Mouse (Mus musculus) neural tube, embryonic 14.5 days (tissue): ENCODE measurements around the gene Pola2. TPM values are rescaled to one million over a fixed set of nuclear protein-coding genes. Genes with fewer than 3 reads are reported as not detected.

Experiments
- ATAC-seq: fragments of 200-750 bp; cut with Nextera tagmentation; 2 replicates; pipeline ENCODE4 v1.8.0; 2017; ENCODE audit warnings: low read depth, mild to moderate bottlenecking, moderate TSS enrichment, moderate library complexity
- H3K27ac ChIP-seq: fragments of 300-500 bp; sonication (generic); 2 replicates; pipeline ENCODE4 v1.5.1; 2014; ENCODE audit warnings: low read depth, mild to moderate bottlenecking, control low read depth, low read length, moderate library complexity, mixed read lengths
- H3K27me3 ChIP-seq: fragments of 300-500 bp; sonication (generic); 2 replicates; pipeline ENCODE4 v1.6.1; 2014; ENCODE audit warnings: low read length; ENCODE audit not compliant: control insufficient read depth, insufficient read depth
- H3K36me3 ChIP-seq: fragments of 300-500 bp; sonication (generic); 2 replicates; pipeline ENCODE4 v1.6.1; 2014; ENCODE audit warnings: low read length, mixed read lengths; ENCODE audit not compliant: control insufficient read depth, insufficient read depth
- H3K4me1 ChIP-seq: fragments of 300-500 bp; sonication (generic); 2 replicates; pipeline ENCODE4 v1.6.1; 2014; ENCODE audit warnings: low read length; ENCODE audit not compliant: control insufficient read depth, insufficient read depth
- H3K4me2 ChIP-seq: fragments of 300-500 bp; sonication (generic); 2 replicates; pipeline ENCODE4 v1.6.1; 2014; ENCODE audit warnings: mild to moderate bottlenecking, low read depth, low read length, control low read depth
- H3K4me3 ChIP-seq: fragments of 300-500 bp; sonication (generic); 2 replicates; pipeline ENCODE4 v1.5.1; 2014; ENCODE audit warnings: low read depth, low read length, control low read depth, mixed read lengths
- H3K9ac ChIP-seq: fragments of 300-500 bp; sonication (generic); replicated peaks from 2 replicates; pipeline ENCODE4 v1.6.1; 2014; ENCODE audit warnings: low read depth, mild to moderate bottlenecking, control low read depth, low read length, mixed read lengths
- H3K9me3 ChIP-seq: fragments of 300-500 bp; sonication (generic); 2 replicates; pipeline ENCODE4 v1.6.1; 2016; ENCODE audit warnings: low read length; ENCODE audit not compliant: control insufficient read depth
- WGBS: fragments of 180-500 bp; shearing (Covaris S2); extraction: QIAGEN DNeasy Blood & Tissue Kit; methylation state at CpG from one replicate; pipeline ENCODE4 v1.1.7; 2014; 5-methylcytosine and 5-hydroxymethylcytosine counted together
- polyA plus RNA-seq: library from polyadenylated mRNA; unstranded; fragments of >200 nt; fragmentation: Nextera tagmentation; extraction: Ambion mirVana; gene quantifications from 2 replicates; pipeline ENCODE4 v1.2.1, GENCODE M21; 2014

Gene Pola2
- 18.0 and 21.6 TPM in 2 replicates for polyA plus RNA-seq

DNA sequence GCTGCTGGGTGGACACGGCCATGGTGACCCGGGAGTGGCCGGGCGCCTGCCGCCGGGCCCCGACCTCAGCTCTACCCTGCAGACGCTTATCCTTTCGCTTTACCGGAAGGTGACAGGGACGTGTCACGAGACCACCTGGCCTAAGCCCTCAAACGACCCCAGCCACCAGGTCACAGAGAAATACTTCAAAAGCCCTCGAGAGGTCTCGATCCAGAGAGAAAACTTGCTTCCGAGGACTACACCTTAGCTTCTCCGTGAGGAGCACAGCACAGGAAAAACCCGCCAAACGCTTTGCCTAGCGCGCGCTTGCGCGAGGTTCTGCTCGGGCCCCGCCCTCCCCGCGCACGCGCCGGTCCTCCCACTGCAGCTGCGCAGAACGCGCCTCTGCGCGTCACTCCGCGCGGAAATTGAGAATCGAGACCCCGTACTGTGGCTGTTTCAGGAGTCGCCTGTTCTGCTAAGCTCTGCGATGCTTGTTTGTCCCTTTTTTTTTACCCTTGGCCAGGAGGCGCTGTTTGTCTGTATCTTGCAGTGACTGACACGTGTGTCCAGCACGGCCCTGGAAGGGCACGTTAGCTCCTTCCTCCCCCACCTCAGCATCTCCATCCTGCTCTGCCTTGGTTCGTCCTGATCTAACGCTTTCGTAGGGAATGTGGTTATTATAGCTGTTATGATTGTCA is at the start of gene Pola2:
TSS of gene Pola2 (minus strand) at position 320 of the 680 bp plus-strand sequence.
- WGBS, result 0% methylated on average over 50 of the region's 50 CpGs
- no peaks in the 10 kb centered on the region for H3K9me3 ChIP-seq

GRCm38 (mm10) chr19:6013691-6014090 is 49.7 kb upstream of the Pola2 start:
- WGBS, result 91% methylated on average over 10 of the region's 10 CpGs
- Histone ChIP-seq H3K36me3 (no peaks in the 10 kb centered on the region), H3K9me3 (no peaks in the 10 kb centered on the region), H3K9ac (no peak overlapping the region), H3K27ac (no peak overlapping the region), H3K27me3 (peaks cover 5% of the 10 kb centered on the region; the same call in 1 of the 2 replicates), H3K4me1 (peaks cover 8% of the 10 kb centered on the region; the same call in 1 of the 2 replicates), H3K4me3 (no peak overlapping the region), H3K4me2 (no peak overlapping the region)
- no peak for ATAC-seq

More for the DNA sequence above, at the start of gene Pola2:
- Histone ChIP-seq H3K27ac (peak within 1 kb of the TSS; percentile 69), H3K27me3 (no peaks in the 10 kb centered on the region), H3K4me2 (peak within 1 kb of the TSS; percentile 78), H3K36me3 (no peaks in the 10 kb centered on the region), H3K4me3 (peak within 1 kb of the TSS; percentile 58), H3K4me1 (peaks cover 9% of the 10 kb centered on the region), H3K9ac (peak within 1 kb of the TSS; percentile 59)
- ATAC-seq, result peak; percentile 91

DNA sequence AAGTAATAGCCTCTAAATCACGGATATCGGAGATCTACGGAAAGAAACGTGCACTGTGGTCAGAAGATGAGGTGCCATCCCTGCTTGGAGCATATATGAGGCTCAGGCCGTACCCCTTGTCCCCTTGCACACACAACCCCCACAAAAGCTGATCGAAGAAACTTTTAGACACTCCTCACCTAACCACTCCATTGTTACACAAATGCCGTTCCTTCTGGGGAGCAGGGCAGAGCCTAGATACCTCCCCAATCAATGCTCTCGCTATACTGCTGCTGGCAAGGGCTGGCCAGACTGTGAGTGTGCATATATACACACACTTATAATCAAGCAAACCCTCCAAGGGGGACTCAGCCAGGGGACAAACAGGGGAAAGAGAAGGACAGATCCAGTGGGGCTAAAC is 45.1 kb upstream of the Pola2 start:
- WGBS, result 65% methylated on average over 8 of the region's 8 CpGs
- H3K9ac ChIP-seq, result no peak overlapping the region
- no peak for ATAC-seq

GRCm38 (mm10) chr19:6007013-6007412 is 43.0 kb upstream of the Pola2 start:
- Histone ChIP-seq H3K4me2 (no peak overlapping the region), H3K36me3 (no peaks in the 10 kb centered on the region), H3K9ac (no peak overlapping the region), H3K4me3 (no peak overlapping the region), H3K4me1 (no peaks in the 10 kb centered on the region), H3K27me3 (no peaks in the 10 kb centered on the region), H3K9me3 (no peaks in the 10 kb centered on the region), H3K27ac (no peak overlapping the region)
- no peak for ATAC-seq
- 81% methylated on average over 13 of the region's 13 CpGs for WGBS

More for the DNA sequence above, 45.1 kb upstream of the Pola2 start:
- no peaks in the 10 kb centered on the region for H3K27me3 ChIP-seq
- no peaks in the 10 kb centered on the region for H3K4me1 ChIP-seq
- no peak overlapping the region for H3K4me3 ChIP-seq
- no peak overlapping the region for H3K4me2 ChIP-seq
- no peaks in the 10 kb centered on the region for H3K36me3 ChIP-seq
- H3K9me3 ChIP-seq, result no peaks in the 10 kb centered on the region
- H3K27ac ChIP-seq, result no peak overlapping the region

- no peaks in the 10 kb centered on the region for H3K4me1 ChIP-seq
- 56% methylated on average over 11 of the region's 11 CpGs for WGBS
- no peak overlapping the region for H3K9ac ChIP-seq
- no peak overlapping the region for H3K27ac ChIP-seq
- no peaks in the 10 kb centered on the region for H3K36me3 ChIP-seq
- no peak overlapping the region for H3K4me2 ChIP-seq
- no peaks in the 10 kb centered on the region for H3K27me3 ChIP-seq
- no peak for ATAC-seq
- H3K4me3 ChIP-seq, result no peak overlapping the region
- no peaks in the 10 kb centered on the region for H3K9me3 ChIP-seq
Measured at GRCm38 (mm10) chr19:6005541-6005940, 41.5 kb upstream of the Pola2 start.

GRCm38 (mm10) chr19:5999969-6000368 is 36.0 kb upstream of the Pola2 start:
- WGBS, result 80% methylated on average over 5 of the region's 5 CpGs
- Histone ChIP-seq H3K27ac (no peak overlapping the region), H3K9ac (no peak overlapping the region), H3K36me3 (no peaks in the 10 kb centered on the region), H3K9me3 (no peaks in the 10 kb centered on the region), H3K4me3 (no peak overlapping the region), H3K4me2 (no peak overlapping the region), H3K4me1 (no peaks in the 10 kb centered on the region), H3K27me3 (no peaks in the 10 kb centered on the region)
- no peak for ATAC-seq

- H3K4me1 ChIP-seq, result no peaks in the 10 kb centered on the region
- no peaks in the 10 kb centered on the region for H3K36me3 ChIP-seq
- no peak overlapping the region for H3K4me3 ChIP-seq
- ATAC-seq, result no peak
- no peak overlapping the region for H3K4me2 ChIP-seq
- H3K27me3 ChIP-seq, result no peaks in the 10 kb centered on the region
- WGBS, result 81% methylated on average over 3 of the region's 3 CpGs
- H3K9ac ChIP-seq, result no peak overlapping the region
- no peak overlapping the region for H3K27ac ChIP-seq
- no peaks in the 10 kb centered on the region for H3K9me3 ChIP-seq
Measured at GRCm38 (mm10) chr19:5998180-5998579, 34.2 kb upstream of the Pola2 start.

DNA sequence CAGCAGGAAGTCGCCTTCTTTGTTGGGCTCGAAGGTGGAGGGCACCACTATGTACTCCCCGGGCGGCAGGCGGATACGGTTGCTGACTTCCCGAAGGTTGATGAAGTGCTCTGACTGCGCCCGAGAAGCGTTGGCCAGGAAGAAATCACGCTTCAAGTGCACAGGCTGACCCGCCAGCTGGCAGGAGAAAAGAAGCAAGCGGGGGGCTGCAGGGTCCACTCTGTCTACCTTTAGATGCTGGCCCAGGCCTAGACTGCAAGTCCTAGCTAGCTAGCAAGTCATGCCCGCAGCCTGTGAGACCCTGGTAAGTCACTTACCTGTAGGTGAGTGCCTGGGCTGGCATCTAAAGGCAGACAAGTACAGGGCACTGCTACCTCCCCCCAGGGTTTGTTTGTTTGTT is 30.7 kb upstream of the Pola2 start:
- Histone ChIP-seq H3K9ac (no peak overlapping the region), H3K4me3 (no peak overlapping the region), H3K27me3 (no peaks in the 10 kb centered on the region), H3K9me3 (no peaks in the 10 kb centered on the region), H3K4me1 (no peaks in the 10 kb centered on the region), H3K36me3 (no peaks in the 10 kb centered on the region), H3K27ac (no peak overlapping the region), H3K4me2 (no peak overlapping the region)
- ATAC-seq, result no peak
- 82% methylated on average over 14 of the region's 14 CpGs for WGBS

GRCm38 (mm10) chr19:5992012-5992411 is 28.0 kb upstream of the Pola2 start:
- Histone ChIP-seq H3K4me3 (no peak overlapping the region), H3K27ac (no peak overlapping the region), H3K27me3 (no peaks in the 10 kb centered on the region), H3K9me3 (no peaks in the 10 kb centered on the region), H3K4me2 (no peak overlapping the region), H3K4me1 (peaks cover 6% of the 10 kb centered on the region; the same call in 1 of the 2 replicates), H3K9ac (no peak overlapping the region), H3K36me3 (no peaks in the 10 kb centered on the region)
- ATAC-seq, result no peak
- WGBS, result 84% methylated on average over 7 of the region's 7 CpGs
